Mouse (Mus musculus): Measurements from ENCODE around the gene Cyp2d22. TPM values are rescaled to one million over a fixed set of nuclear protein-coding genes. Genes with fewer than 3 reads are reported as not detected.

Gene Cyp2d22
- total RNA-seq, 2 experiments from 2014 or later, result 13.1 to 16.4 TPM

GRCm38 (mm10) chr15:82347303-82347676 is 32.8 kb downstream of the Cyp2d22 start:
- peak overlapping the region; percentile 75 for H3K4me3 ChIP-seq
- no peak for TF ChIP-seq CTCF (IDR thresholded peaks at IDR 0.05)
- intact Hi-C loops (cut with DNase I), result loop anchor here (10.0 kb wide), 2 partner anchors 282 to 492 kb away; partner anchors contain the start of genes Mei1 and Tob2
- peak overlapping the region; percentile 99 for H3K27ac ChIP-seq
- no peak for DNase-seq

GRCm38 (mm10) chr15:82346580-82347302 is 33.3 kb downstream of the Cyp2d22 start:
- peak overlapping the region; percentile 99 for H3K27ac ChIP-seq
- no peak; the same call in 1 of the 2 replicates for TF ChIP-seq CTCF (IDR thresholded peaks at IDR 0.05)
- intact Hi-C loops (cut with DNase I), result loop anchor here (10.0 kb wide), 2 partner anchors 282 to 492 kb away; partner anchors contain the start of genes Mei1 and Tob2
- H3K4me3 ChIP-seq, result peak overlapping the region; percentile 75
- no peak for DNase-seq

GRCm38 (mm10) chr15:82345820-82346470 is 34.1 kb downstream of the Cyp2d22 start:
- Histone ChIP-seq H3K27ac (peak overlapping the region; percentile 99), H3K4me3 (peak overlapping the region; percentile 75)
- no peak for TF ChIP-seq CTCF (IDR thresholded peaks at IDR 0.05)
- intact Hi-C loops (cut with DNase I), result loop anchor here (10.0 kb wide), 2 partner anchors 281 to 491 kb away; partner anchors contain the start of genes Mei1 and Tob2
- peak; percentile 98 for DNase-seq

GRCm38 (mm10) chr15:82344971-82345370 is 35.1 kb downstream of the Cyp2d22 start:
- peak overlapping the region; percentile 24; the same call in 1 of the 2 replicates for H3K27ac ChIP-seq
- no peak for DNase-seq
- TF ChIP-seq CTCF (IDR thresholded peaks at IDR 0.05), result no peak
- H3K4me3 ChIP-seq, result no peak overlapping the region
- intact Hi-C loops (cut with DNase I), result loop anchor here (5.0 to 10.0 kb wide), 3 partner anchors 198 to 490 kb away; partner anchors contain the start of genes Mei1, Srebf2 and Tob2

GRCm38 (mm10) chr15:82343368-82344287 is 36.4 kb downstream of the Cyp2d22 start:
- DNase-seq, result no peak
- TF ChIP-seq CTCF (IDR thresholded peaks at IDR 0.05), result no peak
- Histone ChIP-seq H3K4me3 (no peak overlapping the region), H3K27ac (no peak overlapping the region)
- intact Hi-C loops (cut with DNase I), result loop anchor here (5.0 to 10.0 kb wide), 3 partner anchors 196 to 489 kb away; partner anchors contain the start of genes Mei1, Srebf2 and Tob2

- no peak for TF ChIP-seq CTCF (IDR thresholded peaks at IDR 0.05)
- intact Hi-C loops (cut with DNase I), result loop anchor here (5.0 to 10.0 kb wide), 3 partner anchors 195 to 488 kb away; partner anchors contain the start of genes Mei1, Srebf2 and Tob2
- H3K27ac ChIP-seq, result peak overlapping the region; percentile 86
- H3K4me3 ChIP-seq, result no peak overlapping the region
- no peak for DNase-seq
Observed at GRCm38 (mm10) chr15:82342543-82342935, 37.5 kb downstream of the Cyp2d22 start.

GRCm38 (mm10) chr15:82341675-82342542 is 38.2 kb downstream of the Cyp2d22 start:
- H3K27ac ChIP-seq, result peak overlapping the region; percentile 86
- peak overlapping the region; percentile 74 for H3K4me3 ChIP-seq
- intact Hi-C loops (cut with DNase I), result loop anchor here (5.0 to 10.0 kb wide), 3 partner anchors 195 to 487 kb away; partner anchors contain the start of genes Mei1, Srebf2 and Tob2
- no peak for TF ChIP-seq CTCF (IDR thresholded peaks at IDR 0.05)
- DNase-seq, result no peak

GRCm38 (mm10) chr15:82341036-82341501 is 39.0 kb downstream of the Cyp2d22 start:
- peak; percentile 81 for DNase-seq
- intact Hi-C loops (cut with DNase I), result loop anchor here (5.0 to 10.0 kb wide), 3 partner anchors 194 to 486 kb away; partner anchors contain the start of genes Mei1, Srebf2 and Tob2
- TF ChIP-seq CTCF (IDR thresholded peaks at IDR 0.05), result no peak
- Histone ChIP-seq H3K27ac (peak overlapping the region; percentile 86), H3K4me3 (peak overlapping the region; percentile 74)

GRCm38 (mm10) chr15:82340414-82341035 is 39.5 kb downstream of the Cyp2d22 start:
- no peak for TF ChIP-seq CTCF (IDR thresholded peaks at IDR 0.05)
- intact Hi-C loops (cut with DNase I), result loop anchor here (5.0 to 10.0 kb wide), 3 partner anchors 193 to 486 kb away; partner anchors contain the start of genes Mei1, Srebf2 and Tob2
- peak overlapping the region; percentile 86 for H3K27ac ChIP-seq

GRCm38 (mm10) chr15:82339634-82340254 is 40.3 kb downstream of the Cyp2d22 start:
- Histone ChIP-seq H3K4me3 (no peak overlapping the region), H3K27ac (peak overlapping the region; percentile 94; the same call in 1 of the 2 replicates)
- intact Hi-C loops (cut with DNase I), result loop anchor here (5.0 to 10.0 kb wide), 4 partner anchors 78 to 485 kb away; partner anchors contain the start of genes Mei1, Srebf2 and Tob2
- no peak for TF ChIP-seq CTCF (IDR thresholded peaks at IDR 0.05)
- no peak for DNase-seq

More at GRCm38 (mm10) chr15:82340414-82341035, 39.5 kb downstream of the Cyp2d22 start:
- DNase-seq, result no peak
- H3K4me3 ChIP-seq, result peak overlapping the region; percentile 74
